Mouse (Mus musculus): ENCODE results near the gene Elobl. TPM values are rescaled to one million over a fixed set of nuclear protein-coding genes. Genes with fewer than 3 reads are reported as not detected.

Elobl gene
- not detected for polyA plus RNA-seq (2015; fragmentation: Illumina TruSeq; extraction: RNeasy Lipid Tissue Mini Kit (QIAGEN cat#74804); ENCODE audit: low read depth, low replicate concordance)

GRCm38 (mm10) chr11:88966881-88967361 is at the start of gene Elobl:
Gene Elobl, minus strand, starts transcription at chr11:88966931.

GRCm38 (mm10) chr11:88998974-88999722 is 32.4 kb upstream of the Elobl start, which contains the start of gene Trim25:
Gene Trim25, plus strand, starts transcription at chr11:88999376.

GRCm38 (mm10) chr11:88970202-88970732 is 3.5 kb upstream of the Elobl start, which contains the start of gene Coil:
Gene Coil, plus strand, starts transcription at chr11:88970252.

GRCm38 (mm10) chr11:88955217-88955969 is 11.3 kb downstream of the Elobl start, which contains the start of gene Scpep1:
Gene Scpep1, minus strand, starts transcription at chr11:88955465.

Other genes with a start within 250 kb of the Elobl start
- 53.8 TPM for gene Msi2, start 248.4 kb downstream of the Elobl start, polyA plus RNA-seq (2015; fragmentation: Illumina TruSeq; extraction: RNeasy Lipid Tissue Mini Kit (QIAGEN cat#74804); ENCODE audit: low read depth, low replicate concordance)
- 25.9 TPM for gene Akap1, start 102.3 kb downstream of the Elobl start, polyA plus RNA-seq (2015; fragmentation: Illumina TruSeq; extraction: RNeasy Lipid Tissue Mini Kit (QIAGEN cat#74804); ENCODE audit: low read depth, low replicate concordance)
- gene Scpep1, start 11.5 kb downstream of the Elobl start, polyA plus RNA-seq (2015; fragmentation: Illumina TruSeq; extraction: RNeasy Lipid Tissue Mini Kit (QIAGEN cat#74804); ENCODE audit: low read depth, low replicate concordance): 21.4 TPM
- gene Coil, start 3.3 kb upstream of the Elobl start, polyA plus RNA-seq (2015; fragmentation: Illumina TruSeq; extraction: RNeasy Lipid Tissue Mini Kit (QIAGEN cat#74804); ENCODE audit: low read depth, low replicate concordance): 24.1 TPM
- 4.7 TPM for gene Trim25, start 32.4 kb upstream of the Elobl start, polyA plus RNA-seq (2015; fragmentation: Illumina TruSeq; extraction: RNeasy Lipid Tissue Mini Kit (QIAGEN cat#74804); ENCODE audit: low read depth, low replicate concordance)
- gene Dgke, start 99.9 kb upstream of the Elobl start, polyA plus RNA-seq (2015; fragmentation: Illumina TruSeq; extraction: RNeasy Lipid Tissue Mini Kit (QIAGEN cat#74804); ENCODE audit: low read depth, low replicate concordance): 34.4 TPM
- gene Gm525, start 106.9 kb upstream of the Elobl start, polyA plus RNA-seq (2015; fragmentation: Illumina TruSeq; extraction: RNeasy Lipid Tissue Mini Kit (QIAGEN cat#74804); ENCODE audit: low read depth, low replicate concordance): not detected